Mouse (Mus musculus) bone marrow macrophage, adult 2 months (primary cell): ENCODE data around the gene Entpd4b.
"Not testable (repeated sequence)": the region's sequence is repeated elsewhere in the genome, so short reads cannot be mapped to it uniquely, and the experiment has no call there.

Experiments
- CTCF ChIP-seq: IDR thresholded peaks from 2 replicates; pipeline ENCODE4 v1.5.1; 2012; ENCODE audit warnings: low read depth, mild to moderate bottlenecking, low read length, moderate library complexity
- POLR2A ChIP-seq: IDR thresholded peaks from 2 replicates; pipeline ENCODE4 v1.6.1; 2012; ENCODE audit warnings: mild to moderate bottlenecking, low read depth, low read length, borderline replicate concordance

DNA sequence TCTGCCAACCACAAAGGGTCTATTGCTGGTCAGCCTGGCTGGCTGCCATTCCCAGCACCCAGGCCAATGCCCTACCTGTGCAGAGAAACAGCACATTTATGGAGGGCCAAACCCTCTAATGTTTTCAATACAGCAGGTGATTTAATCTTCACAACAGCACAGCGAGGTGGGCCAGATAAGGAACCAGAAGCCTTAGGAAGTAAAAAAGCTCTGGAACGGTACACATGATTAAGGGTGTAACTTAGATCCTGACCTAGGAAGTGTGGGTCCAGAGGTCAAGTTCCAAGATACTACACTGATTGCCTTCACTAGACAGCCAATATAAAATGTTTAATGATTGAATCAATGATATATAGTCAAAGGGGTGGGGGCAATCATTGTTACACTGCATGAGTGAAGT, 34.4 kb upstream of the Entpd4b start:
- not testable (repeated sequence) for TF ChIP-seq CTCF, POLR2A
